Mouse (Mus musculus) intestine, embryonic 14.5 days (tissue): ENCODE results near the gene Bnc2. TPM values are rescaled to one million over a fixed set of nuclear protein-coding genes. Genes with fewer than 3 reads are reported as not detected.
A peak's percentile ranks its signal among the peaks of the same experiment; 100 is the strongest.

Experiments used
- ATAC-seq: fragments of 200-750 bp; cut with Nextera tagmentation; replicated peaks from 2 replicates; pipeline ENCODE4 v1.8.0; 2017; ENCODE audit warnings: low read depth, moderate number of reproducible peaks, moderate TSS enrichment, moderate library complexity; ENCODE audit not compliant: low FRiP score, low TSS enrichment
- DNase-seq: peaks from one replicate; pipeline ENCODE4 v3.0.0-alpha.2; 2018; ENCODE audit warnings: low spot score
- H3K27ac ChIP-seq: fragments of 300-500 bp; sonication (generic); 2 replicates; pipeline ENCODE4 v1.5.1; 2014; ENCODE audit warnings: low read depth, mild to moderate bottlenecking, control low read depth
- H3K27me3 ChIP-seq: fragments of 300-500 bp; sonication (generic); replicated peaks from 2 replicates; pipeline ENCODE4 v1.6.1; 2014; ENCODE audit warnings: low read length, control low read depth; ENCODE audit not compliant: control insufficient read depth, insufficient read depth
- H3K36me3 ChIP-seq: fragments of 300-500 bp; sonication (generic); 2 replicates; pipeline ENCODE4 v1.6.1; 2014; ENCODE audit warnings: low read length, control low read depth; ENCODE audit not compliant: control insufficient read depth, insufficient read depth
- H3K4me1 ChIP-seq: fragments of 300-500 bp; sonication (generic); replicated peaks from 2 replicates; pipeline ENCODE4 v1.6.1; 2014; ENCODE audit warnings: low read length, control low read depth, mixed read lengths; ENCODE audit not compliant: control insufficient read depth, insufficient read depth
- H3K4me2 ChIP-seq: fragments of 300-500 bp; sonication (generic); 2 replicates; pipeline ENCODE4 v1.6.1; 2014; ENCODE audit warnings: low read length
- H3K4me3 ChIP-seq: fragments of 300-500 bp; sonication (generic); 2 replicates; pipeline ENCODE4 v1.5.1; 2014; ENCODE audit warnings: low read depth, low read length, control low read depth, mixed read lengths
- H3K9ac ChIP-seq: fragments of 300-500 bp; sonication (generic); 2 replicates; pipeline ENCODE4 v1.6.1; 2014; ENCODE audit warnings: mild to moderate bottlenecking, low read length
- H3K9me3 ChIP-seq: fragments of 300-500 bp; sonication (generic); 2 replicates; pipeline ENCODE4 v1.6.1; 2016; ENCODE audit warnings: low read length, control low read depth; ENCODE audit not compliant: control insufficient read depth
- WGBS: fragments of 180-500 bp; shearing (Covaris S2); extraction: QIAGEN DNeasy Blood & Tissue Kit; methylation state at CpG from one replicate; pipeline ENCODE4 v1.1.7; 2014; 5-methylcytosine and 5-hydroxymethylcytosine counted together
- polyA plus RNA-seq: library from polyadenylated mRNA; unstranded; fragments of >200 nt; fragmentation: Nextera tagmentation; extraction: Ambion mirVana; gene quantifications from 2 replicates; pipeline ENCODE4 v1.2.1, GENCODE M21; 2014

The Bnc2 gene
- polyA plus RNA-seq, 1 experiment from 2014 or later: 24.3 TPM

- DNase-seq (no peak), ATAC-seq (no peak)
- no peak overlapping the region for H3K4me3 ChIP-seq
- no peak overlapping the region for H3K27ac ChIP-seq
- no peak overlapping the region for H3K9ac ChIP-seq
- no peaks in the 10 kb centered on the region for H3K9me3 ChIP-seq
- no peak overlapping the region for H3K4me2 ChIP-seq
- no peaks in the 10 kb centered on the region; the same call in 1 of the 2 replicates for H3K27me3 ChIP-seq
- WGBS: 78% methylated on average over 8 of the region's 8 CpGs
- H3K4me1 ChIP-seq: peaks cover 5% of the 10 kb centered on the region; the same call in 1 of the 2 replicates
- no peaks in the 10 kb centered on the region for H3K36me3 ChIP-seq
Observed at GRCm38 (mm10) chr4:84539396-84539795, 135.7 kb downstream of the Bnc2 start.

GRCm38 (mm10) chr4:84528886-84529789 lies 145.9 kb downstream of the Bnc2 start:
- Histone ChIP-seq H3K27me3 (no peaks in the 10 kb centered on the region), H3K9me3 (no peaks in the 10 kb centered on the region), H3K36me3 (no peaks in the 10 kb centered on the region), H3K4me2 (no peak overlapping the region), H3K27ac (no peak overlapping the region), H3K4me1 (peaks cover 21% of the 10 kb centered on the region), H3K9ac (no peak overlapping the region), H3K4me3 (no peak overlapping the region)
- no peak for DNase-seq
- ATAC-seq: no peak
- WGBS: 88% methylated on average over 11 of the region's 11 CpGs

- ATAC-seq (no peak), DNase-seq (no peak)
- H3K4me1 ChIP-seq: peaks cover 29% of the 10 kb centered on the region
- H3K9me3 ChIP-seq: no peaks in the 10 kb centered on the region
- no peak overlapping the region for H3K4me3 ChIP-seq
- H3K36me3 ChIP-seq: no peaks in the 10 kb centered on the region
- WGBS: 81% methylated on average over 2 of the region's 2 CpGs
- no peak overlapping the region for H3K27ac ChIP-seq
- H3K4me2 ChIP-seq: no peak overlapping the region
- no peak overlapping the region for H3K9ac ChIP-seq
- H3K27me3 ChIP-seq: no peaks in the 10 kb centered on the region
Observed at GRCm38 (mm10) chr4:84528358-84528757, 146.7 kb downstream of the Bnc2 start.

GRCm38 (mm10) chr4:84527066-84527933 lies 147.8 kb downstream of the Bnc2 start:
- H3K27ac ChIP-seq: no peak overlapping the region
- WGBS: 32% methylated on average over 15 of the region's 15 CpGs
- no peak overlapping the region for H3K4me3 ChIP-seq
- H3K9me3 ChIP-seq: no peaks in the 10 kb centered on the region
- DNase-seq (no peak), ATAC-seq (no peak)
- peaks cover 36% of the 10 kb centered on the region for H3K4me1 ChIP-seq
- no peak overlapping the region for H3K9ac ChIP-seq
- H3K36me3 ChIP-seq: no peaks in the 10 kb centered on the region
- H3K4me2 ChIP-seq: no peak overlapping the region
- no peaks in the 10 kb centered on the region for H3K27me3 ChIP-seq

GRCm38 (mm10) chr4:84523651-84524221 lies 151.3 kb downstream of the Bnc2 start:
- H3K4me1 ChIP-seq: peaks cover 36% of the 10 kb centered on the region
- H3K9ac ChIP-seq: no peak overlapping the region
- DNase-seq: no peak
- H3K4me2 ChIP-seq: 0 out of 2 replicates have a peak overlapping the region, but pooled peaks have one; percentile 15
- H3K9me3 ChIP-seq: no peaks in the 10 kb centered on the region
- H3K4me3 ChIP-seq: no peak overlapping the region
- H3K36me3 ChIP-seq: no peaks in the 10 kb centered on the region
- peak overlapping the region; percentile 82 for H3K27ac ChIP-seq
- no peaks in the 10 kb centered on the region for H3K27me3 ChIP-seq
- 25% methylated on average over 4 of the region's 4 CpGs for WGBS
- ATAC-seq: peak; percentile 55; the same call in 1 of the 2 replicates

- Histone ChIP-seq H3K4me1 (peaks cover 36% of the 10 kb centered on the region), H3K36me3 (no peaks in the 10 kb centered on the region), H3K4me2 (peak overlapping the region; percentile 0), H3K9ac (no peak overlapping the region), H3K4me3 (no peak overlapping the region), H3K27me3 (no peaks in the 10 kb centered on the region), H3K27ac (peak overlapping the region; percentile 82), H3K9me3 (no peaks in the 10 kb centered on the region)
- ATAC-seq (peak; percentile 71), DNase-seq (peak; percentile 65)
- WGBS: 4% methylated on average over 5 of the region's 5 CpGs
Observed at GRCm38 (mm10) chr4:84523211-84523610, 151.9 kb downstream of the Bnc2 start.

- no peaks in the 10 kb centered on the region for H3K9me3 ChIP-seq
- 90% methylated on average over 5 of the region's 5 CpGs for WGBS
Observed at GRCm38 (mm10) chr4:84521562-84521961, 153.5 kb downstream of the Bnc2 start.

GRCm38 (mm10) chr4:84510466-84510865 lies 164.6 kb downstream of the Bnc2 start:
- WGBS: 81% methylated on average over 1 of the region's 1 CpGs
- DNase-seq: no peak
- ATAC-seq: no peak

More at GRCm38 (mm10) chr4:84521562-84521961, 153.5 kb downstream of the Bnc2 start:
- peaks cover 30% of the 10 kb centered on the region for H3K4me1 ChIP-seq
- H3K9ac ChIP-seq: no peak overlapping the region
- no peaks in the 10 kb centered on the region for H3K27me3 ChIP-seq
- H3K27ac ChIP-seq: no peak overlapping the region
- no peak overlapping the region for H3K4me3 ChIP-seq
- no peak overlapping the region for H3K4me2 ChIP-seq
- DNase-seq (no peak), ATAC-seq (no peak)
- H3K36me3 ChIP-seq: no peaks in the 10 kb centered on the region

More at GRCm38 (mm10) chr4:84510466-84510865, 164.6 kb downstream of the Bnc2 start:
- H3K27me3 ChIP-seq: no peaks in the 10 kb centered on the region
- H3K4me2 ChIP-seq: no peak overlapping the region
- H3K9me3 ChIP-seq: no peaks in the 10 kb centered on the region
- H3K9ac ChIP-seq: no peak overlapping the region
- H3K27ac ChIP-seq: no peak overlapping the region
- no peaks in the 10 kb centered on the region for H3K4me1 ChIP-seq
- H3K36me3 ChIP-seq: no peaks in the 10 kb centered on the region
- H3K4me3 ChIP-seq: no peak overlapping the region
